Mouse (Mus musculus) testis, adult 10 weeks (tissue): ENCODE measurements around the gene Tent5d. TPM values are rescaled to one million over a fixed set of nuclear protein-coding genes. Genes with fewer than 3 reads are reported as not detected.

Experiments
- polyA plus RNA-seq: library from polyadenylated mRNA; stranded (reverse); fragments of 350-450 nt; fragmentation: Illumina TruSeq; extraction: RNeasy Lipid Tissue Mini Kit (QIAGEN cat#74804); gene quantifications from one replicate; pipeline ENCODE4 v1.2.3, GENCODE M21; 2014; ENCODE audit warnings: low read depth, low replicate concordance

Tent5d gene
- 116 TPM for polyA plus RNA-seq

GRCm38 (mm10) chrX:107792290-107792689 lies at the start of gene Tent5d:
TSS of gene Tent5d (plus strand) at chrX:107792590.

DNA sequence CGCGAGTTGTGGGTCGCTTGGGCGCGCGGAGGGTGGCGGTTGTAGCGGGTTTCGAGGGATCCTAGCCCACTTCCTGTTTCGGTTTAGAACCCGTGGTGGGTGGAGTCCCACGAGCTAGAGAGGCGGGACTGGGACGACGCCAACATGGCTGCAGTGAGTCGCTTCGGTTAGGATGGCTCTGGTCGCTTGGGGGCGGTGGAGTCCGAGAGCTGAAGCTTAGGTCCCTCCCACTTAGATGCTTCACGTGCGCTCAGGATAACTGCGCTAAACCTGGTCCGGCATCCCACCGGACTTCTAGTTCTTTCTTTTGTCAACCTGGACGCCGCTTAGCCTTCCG lies 23.8 kb downstream of the Tent5d start, which contains the start of gene 2610002M06Rik:
Gene 2610002M06Rik, minus strand, starts transcription at position 117 of the 337 bp plus-strand sequence.

Other genes with a start within 250 kb of the Tent5d start
- 17.1 TPM for gene Tbx22, start 124.6 kb upstream of the Tent5d start, polyA plus RNA-seq
- 9.7 TPM for gene 2610002M06Rik, start 23.7 kb downstream of the Tent5d start, polyA plus RNA-seq
- 96.1 TPM for gene Gm732, start 155.9 kb downstream of the Tent5d start, polyA plus RNA-seq